Mouse (Mus musculus) left cerebral cortex, adult 8-10 months (tissue): ENCODE measurements at regions not wholly inside any gene's neighbourhood (a gene's known extent, or its start where the extent isn't known, plus 50 kb on each side); places are given as distances from the start of the nearest gene placed in this dataset.
A peak's percentile ranks its signal among the peaks of the same experiment; 100 is the strongest.

Source experiments
- DNase-seq, 2 experiments: peaks; one replicate each; pipeline ENCODE4 v3.0.0; 2022; ENCODE audit warnings: low spot score in 2 of 2

- DNase-seq = no peak
Measured at GRCm38 (mm10) chr1:75681913-75682312, 135.8 kb downstream of the Slc4a3 start.

GRCm38 (mm10) chr1:75692781-75693180 is 146.7 kb downstream of the Slc4a3 start:
- peak in 1 of 2 experiments; percentile 25 for DNase-seq

- peak in 1 of 2 experiments; percentile 15 for DNase-seq
Measured at GRCm38 (mm10) chr1:75693231-75693914, 147.3 kb downstream of the Slc4a3 start.

GRCm38 (mm10) chr1:75704832-75705650 is 159.0 kb downstream of the Slc4a3 start:
- peak; percentile 21 to 29 for DNase-seq

- no peak for DNase-seq
Measured at GRCm38 (mm10) chr1:75706126-75706525, 160.1 kb downstream of the Slc4a3 start.

- no peak for DNase-seq
Measured at GRCm38 (mm10) chr1:75723431-75723830, 177.4 kb downstream of the Slc4a3 start.

GRCm38 (mm10) chr1:75725329-75725728 is 179.3 kb downstream of the Slc4a3 start:
- DNase-seq = no peak

GRCm38 (mm10) chr1:75728859-75729258 is 182.8 kb downstream of the Slc4a3 start:
- DNase-seq = peak in 1 of 2 experiments; percentile 79

- no peak for DNase-seq
Measured at GRCm38 (mm10) chr1:75733791-75734190, 187.7 kb downstream of the Slc4a3 start.

- peak in 1 of 2 experiments; percentile 19 for DNase-seq
Measured at GRCm38 (mm10) chr1:75738651-75739050, 192.6 kb downstream of the Slc4a3 start.

- peak in 1 of 2 experiments; percentile 18 for DNase-seq
Measured at GRCm38 (mm10) chr1:75749665-75750221, 203.7 kb downstream of the Slc4a3 start.

GRCm38 (mm10) chr1:75772131-75772530 is 226.1 kb downstream of the Slc4a3 start:
- no peak for DNase-seq

- DNase-seq = no peak
Measured at GRCm38 (mm10) chr1:75773014-75773413, 226.9 kb downstream of the Slc4a3 start.

GRCm38 (mm10) chr1:75778889-75779288 is 232.8 kb downstream of the Slc4a3 start:
- no peak for DNase-seq

- DNase-seq = no peak
Measured at GRCm38 (mm10) chr1:75783206-75783605, 237.1 kb downstream of the Slc4a3 start.

- no peak for DNase-seq
Measured at GRCm38 (mm10) chr1:75786173-75786820, 240.2 kb downstream of the Slc4a3 start.

- DNase-seq = no peak
Measured at GRCm38 (mm10) chr1:75791509-75791908, 245.4 kb downstream of the Slc4a3 start.

GRCm38 (mm10) chr1:75797793-75798192 is 251.7 kb downstream of the Slc4a3 start:
- no peak for DNase-seq

GRCm38 (mm10) chr1:75798375-75799099 is 252.5 kb downstream of the Slc4a3 start:
- no peak for DNase-seq

- DNase-seq = no peak
Measured at GRCm38 (mm10) chr1:75804473-75804872, 258.4 kb downstream of the Slc4a3 start.

- no peak for DNase-seq
Measured at GRCm38 (mm10) chr1:75812471-75812870, 266.4 kb downstream of the Slc4a3 start.
